Mouse (Mus musculus) lung, postnatal 0 days (tissue): ENCODE results near the gene Fbln5.

Source experiments
- CTCF ChIP-seq: IDR thresholded peaks from 2 replicates; pipeline ENCODE4 v1.5.1; 2016; ENCODE audit warnings: antibody characterized with exemption, mild to moderate bottlenecking
- EP300 ChIP-seq: IDR thresholded peaks from 2 replicates; pipeline ENCODE4 v1.6.1; 2016; ENCODE audit warnings: antibody characterized with exemption, mild to moderate bottlenecking, control low read depth

DNA sequence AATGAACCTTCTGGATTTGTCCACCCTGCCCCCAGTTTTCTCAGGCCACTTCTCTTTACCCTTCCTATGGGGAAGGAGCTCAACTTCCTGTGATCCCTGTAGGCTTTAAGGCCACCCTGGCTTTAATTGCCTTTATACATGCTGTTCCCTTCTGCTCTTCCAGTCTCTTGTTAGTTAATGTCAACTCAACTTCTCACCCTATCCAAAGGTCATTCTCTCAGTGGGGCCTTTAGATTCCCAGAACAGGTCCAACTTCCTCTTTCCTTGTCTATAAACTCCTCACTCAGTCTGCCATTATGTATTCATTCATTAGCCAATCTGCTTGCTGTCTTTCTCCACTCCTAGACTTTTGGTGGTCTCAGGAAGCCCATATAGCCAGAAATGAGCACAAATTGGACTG lies 60.2 kb downstream of the Fbln5 start:
- no peak for TF ChIP-seq CTCF
- no peak for TF ChIP-seq EP300
